Mouse (Mus musculus): ENCODE measurements around the gene Acap1.

DNA sequence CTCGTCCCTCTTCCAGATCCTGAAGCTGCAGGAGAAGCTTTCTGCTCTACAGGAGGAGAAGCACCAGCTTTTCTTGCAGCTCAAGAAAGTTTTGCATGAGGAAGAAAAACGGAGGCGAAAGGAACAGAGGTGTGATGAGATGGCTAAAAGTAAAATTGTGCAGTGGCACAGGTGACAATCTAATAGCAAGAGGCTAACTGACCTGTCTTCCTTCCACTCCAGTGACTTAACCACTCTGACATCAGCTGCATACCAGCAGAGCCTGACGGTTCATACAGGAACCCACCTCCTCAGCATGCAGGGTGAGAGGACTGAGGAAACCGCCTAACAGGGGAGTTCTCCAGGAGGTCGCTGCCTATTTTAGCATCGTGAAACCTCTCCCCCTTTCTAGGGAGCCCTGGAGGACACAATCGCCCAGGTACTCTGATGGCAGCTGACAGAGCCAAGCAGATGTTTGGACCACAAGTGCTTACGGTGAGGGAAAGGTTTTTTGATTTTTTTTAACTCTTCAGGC lies 19.6 kb upstream of the Acap1 start:
- no peak for TF ChIP-seq CTCF (IDR thresholded peaks at IDR 0.05; ENCODE audit: extremely low read depth, insufficient read depth, insufficient read length, insufficient replicate concordance)
- no peak for TF ChIP-seq POLR2A (IDR thresholded peaks at IDR 0.05; ENCODE audit: low read depth, low read length)

Measured in spleen, adult 2 months (tissue).